Mouse (Mus musculus): ENCODE results near the gene Sgca. TPM values are rescaled to one million over a fixed set of nuclear protein-coding genes. Genes with fewer than 3 reads are reported as not detected.

Gene Sgca
- polyA plus RNA-seq, 1 experiment from 2014 or later, result not detected

DNA sequence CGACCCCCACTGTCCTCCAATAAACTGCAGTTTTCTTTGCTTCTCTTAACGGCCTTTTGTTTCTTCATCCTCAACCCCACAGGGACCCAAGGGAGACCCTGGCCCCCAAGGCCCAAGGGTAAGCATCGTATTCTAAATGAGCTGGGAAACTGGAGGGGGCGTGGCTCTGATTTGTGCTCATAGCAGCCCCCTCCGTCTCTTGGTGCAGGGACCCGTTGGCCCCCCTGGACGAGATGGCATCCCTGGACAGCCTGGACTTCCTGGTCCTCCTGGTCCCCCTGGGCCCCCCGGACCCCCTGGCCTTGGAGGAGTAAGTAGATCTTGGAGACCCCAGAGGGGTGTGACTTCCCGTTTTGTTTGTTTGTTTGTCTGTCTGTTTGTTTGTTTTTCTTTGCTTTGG, 37.8 kb downstream of the Sgca start:
- Histone ChIP-seq H3K4me1 (ENCODE audit: insufficient read depth) (peaks cover 18% of the 10 kb centered on the region; the same call in 1 of the 2 replicates), H3K27me3 (ENCODE audit: insufficient read depth, low read length) (no peaks in the 10 kb centered on the region; the same call in 1 of the 2 replicates), H3K27ac (ENCODE audit: low read depth) (peak overlapping the region; percentile 96; the same call in 1 of the 2 replicates), H3K9me3 (ENCODE audit: low read depth, low read length) (no peaks in the 10 kb centered on the region), H3K4me3 (ENCODE audit: low read depth, low read length) (peak overlapping the region; percentile 55), H3K4me2 (peak overlapping the region; percentile 70), H3K36me3 (ENCODE audit: insufficient read depth) (peaks cover 56% of the 10 kb centered on the region), H3K9ac (peak overlapping the region; percentile 86)
- 22% methylated on average over 9 of the region's 9 CpGs for WGBS
- DNase-seq (peak; percentile 43), ATAC-seq (ENCODE audit: insufficient read depth) (no peak)
- no peak for TF ChIP-seq CTCF (IDR thresholded peaks at IDR 0.05; ENCODE audit: low read depth)

DNA sequence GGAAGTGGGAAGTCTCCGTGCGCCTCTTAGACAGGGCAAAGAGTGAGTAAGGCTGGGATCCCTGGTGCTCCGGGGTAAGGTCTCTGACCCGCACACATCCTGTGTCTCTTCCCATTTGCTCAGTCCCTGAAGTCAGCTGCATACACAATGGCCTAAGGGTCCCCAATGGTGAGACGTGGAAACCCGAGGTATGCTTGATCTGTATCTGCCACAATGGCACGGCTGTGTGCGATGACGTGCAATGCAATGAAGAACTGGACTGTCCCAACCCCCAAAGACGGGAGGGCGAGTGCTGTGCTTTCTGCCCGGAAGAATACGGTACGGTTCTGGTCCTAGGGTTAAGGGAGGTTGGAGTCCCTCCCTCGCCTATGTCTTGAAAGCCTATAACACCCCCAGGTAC, 38.3 kb downstream of the Sgca start:
- Histone ChIP-seq H3K9me3 (ENCODE audit: low read depth, low read length) (no peaks in the 10 kb centered on the region), H3K4me3 (ENCODE audit: low read depth, low read length) (peak overlapping the region; percentile 55), H3K4me1 (ENCODE audit: insufficient read depth) (peaks cover 21% of the 10 kb centered on the region; the same call in 1 of the 2 replicates), H3K36me3 (ENCODE audit: insufficient read depth) (peaks cover 51% of the 10 kb centered on the region), H3K9ac (peak overlapping the region; percentile 86), H3K27me3 (ENCODE audit: insufficient read depth, low read length) (no peaks in the 10 kb centered on the region; the same call in 1 of the 2 replicates), H3K4me2 (peak overlapping the region; percentile 70), H3K27ac (ENCODE audit: low read depth) (peak overlapping the region; percentile 96; the same call in 1 of the 2 replicates)
- TF ChIP-seq CTCF (IDR thresholded peaks at IDR 0.05; ENCODE audit: low read depth), result no peak
- DNase-seq, result peak; percentile 41
- 2% methylated on average over 15 of the region's 15 CpGs for WGBS
- ATAC-seq (ENCODE audit: insufficient read depth), result no peak; the same call in 1 of the 2 replicates

DNA sequence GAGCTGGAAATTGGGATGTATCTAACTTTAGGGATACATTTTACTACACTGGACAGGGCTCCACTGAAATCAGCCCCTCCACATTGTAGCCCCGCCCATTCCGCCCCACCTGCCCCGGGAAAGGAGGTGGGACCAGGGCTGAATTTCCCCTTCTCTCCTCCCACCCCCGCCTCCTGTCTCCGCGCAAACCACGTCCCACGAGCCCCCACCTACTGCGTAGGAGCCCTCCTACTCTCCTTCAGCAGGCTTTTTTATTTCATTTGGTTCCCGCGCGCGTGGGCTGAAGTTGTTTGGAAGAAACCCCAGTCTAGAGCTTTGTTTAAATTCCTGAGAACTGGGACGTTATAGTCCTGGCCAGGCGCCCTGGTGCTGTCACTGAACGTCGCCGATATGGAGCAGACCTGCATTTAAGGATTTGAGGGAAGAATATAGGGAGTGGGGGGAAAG, 38.8 kb downstream of the Sgca start:
- TF ChIP-seq CTCF (IDR thresholded peaks at IDR 0.05; ENCODE audit: low read depth), result no peak
- peak; percentile 80 for DNase-seq
- Histone ChIP-seq H3K9me3 (ENCODE audit: low read depth, low read length) (no peaks in the 10 kb centered on the region), H3K36me3 (ENCODE audit: insufficient read depth) (peaks cover 46% of the 10 kb centered on the region), H3K27me3 (ENCODE audit: insufficient read depth, low read length) (no peaks in the 10 kb centered on the region; the same call in 1 of the 2 replicates), H3K4me3 (ENCODE audit: low read depth, low read length) (peak overlapping the region; percentile 55), H3K4me1 (ENCODE audit: insufficient read depth) (peaks cover 21% of the 10 kb centered on the region; the same call in 1 of the 2 replicates), H3K27ac (ENCODE audit: low read depth) (peak overlapping the region; percentile 96), H3K4me2 (peak overlapping the region; percentile 70), H3K9ac (peak overlapping the region; percentile 86)
- under 1% methylated on average over 18 of the region's 18 CpGs for whole genome bisulfite sequencing
- peak; percentile 44 for ATAC-seq (ENCODE audit: insufficient read depth)

DNA sequence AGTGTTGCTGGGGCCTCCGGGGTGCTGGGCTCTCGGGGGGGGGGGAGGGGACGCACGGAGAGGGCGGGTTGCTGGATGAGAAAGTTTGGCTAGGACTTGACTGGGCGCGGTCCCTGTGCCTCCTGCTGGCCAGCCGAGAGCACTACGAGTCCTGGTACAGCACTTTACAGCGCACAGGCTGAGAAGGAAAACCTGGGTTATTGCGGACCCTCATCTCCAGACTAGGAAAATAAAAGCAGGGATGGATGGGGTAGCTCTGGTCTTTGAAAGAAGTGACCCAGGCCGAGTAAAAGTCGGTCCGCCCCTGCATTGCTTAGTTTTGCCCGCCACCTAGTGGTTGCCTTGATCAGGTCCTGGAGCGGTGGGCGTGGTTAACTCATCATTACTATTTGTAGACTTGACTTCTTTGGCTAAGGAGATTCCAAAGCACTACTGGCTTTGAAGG, 39.3 kb downstream of the Sgca start:
- Histone ChIP-seq H3K4me2 (peak overlapping the region; percentile 70), H3K27me3 (ENCODE audit: insufficient read depth, low read length) (no peaks in the 10 kb centered on the region; the same call in 1 of the 2 replicates), H3K36me3 (ENCODE audit: insufficient read depth) (peaks cover 41% of the 10 kb centered on the region), H3K9ac (peak overlapping the region; percentile 86), H3K4me3 (ENCODE audit: low read depth, low read length) (peak overlapping the region; percentile 55), H3K27ac (ENCODE audit: low read depth) (peak overlapping the region; percentile 96), H3K9me3 (ENCODE audit: low read depth, low read length) (no peaks in the 10 kb centered on the region), H3K4me1 (ENCODE audit: insufficient read depth) (peaks cover 21% of the 10 kb centered on the region; the same call in 1 of the 2 replicates)
- peak; percentile 85 for ATAC-seq (ENCODE audit: insufficient read depth)
- WGBS, result under 1% methylated on average over 17 of the region's 17 CpGs
- peak; percentile 97 for TF ChIP-seq CTCF (IDR thresholded peaks at IDR 0.05; ENCODE audit: low read depth)
- peak; percentile 99 for DNase-seq

DNA sequence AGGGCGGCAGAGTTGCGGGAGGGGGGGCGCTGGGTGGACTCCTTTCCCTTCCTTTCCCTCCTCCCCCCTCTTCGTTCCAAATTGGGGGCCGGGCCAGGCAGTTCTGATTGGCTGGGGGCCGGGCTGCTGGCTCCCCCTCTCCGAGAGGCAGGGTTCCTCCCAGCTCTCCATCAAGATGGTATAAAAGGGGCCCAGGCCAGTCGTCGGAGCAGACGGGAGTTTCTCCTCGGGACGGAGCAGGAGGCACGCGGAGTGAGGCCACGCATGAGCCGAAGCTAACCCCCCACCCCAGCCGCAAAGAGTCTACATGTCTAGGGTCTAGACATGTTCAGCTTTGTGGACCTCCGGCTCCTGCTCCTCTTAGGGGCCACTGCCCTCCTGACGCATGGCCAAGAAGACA, 40.1 kb downstream of the Sgca start, which contains the start of gene Col1a1:
Gene Col1a1 (plus strand): TSS at position 180 of the 400 bp plus-strand sequence.
- ATAC-seq (ENCODE audit: insufficient read depth), result peak; percentile 62

DNA sequence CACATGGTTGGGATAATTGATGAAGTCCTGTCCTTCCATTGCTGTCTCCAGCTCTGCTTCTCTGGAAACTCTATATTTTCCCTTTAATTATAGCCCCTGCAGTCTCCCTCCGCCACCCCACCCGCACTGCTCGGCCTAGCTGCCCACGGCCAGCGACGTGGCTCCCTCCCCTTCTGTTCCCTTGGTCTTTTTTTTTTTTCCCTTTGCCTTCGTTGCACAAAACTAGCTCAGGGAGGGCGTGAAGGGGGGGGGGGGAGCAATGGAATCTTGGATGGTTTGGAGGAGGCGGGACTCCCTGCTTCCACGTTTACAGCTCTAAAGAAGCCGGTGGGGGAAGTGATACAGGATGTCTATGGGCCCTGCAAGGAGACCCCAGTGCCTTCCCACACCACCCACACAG, 41.6 kb downstream of the Sgca start:
- no peak for TF ChIP-seq CTCF (IDR thresholded peaks at IDR 0.05; ENCODE audit: low read depth)
- no peak overlapping the region for H3K4me3 ChIP-seq (ENCODE audit: low read depth, low read length)
- peaks cover 18% of the 10 kb centered on the region for H3K36me3 ChIP-seq (ENCODE audit: insufficient read depth)
- peak; percentile 64 for DNase-seq
- 23% methylated on average over 11 of the region's 11 CpGs for WGBS
- H3K4me1 ChIP-seq (ENCODE audit: insufficient read depth), result peaks cover 25% of the 10 kb centered on the region; the same call in 1 of the 2 replicates
- peak overlapping the region; percentile 96 for H3K27ac ChIP-seq (ENCODE audit: low read depth)
- H3K4me2 ChIP-seq, result peak overlapping the region; percentile 70
- H3K9ac ChIP-seq, result peak overlapping the region; percentile 32; the same call in 1 of the 2 replicates
- no peaks in the 10 kb centered on the region; the same call in 1 of the 2 replicates for H3K27me3 ChIP-seq (ENCODE audit: insufficient read depth, low read length)
- no peaks in the 10 kb centered on the region for H3K9me3 ChIP-seq (ENCODE audit: low read depth, low read length)
- ATAC-seq (ENCODE audit: insufficient read depth), result no peak

More for the DNA sequence above, 40.1 kb downstream of the Sgca start, which contains the start of gene Col1a1:
- H3K9me3 ChIP-seq (ENCODE audit: low read depth, low read length), result no peaks in the 10 kb centered on the region
- peak within 1 kb of the TSS; percentile 86 for H3K9ac ChIP-seq
- peaks cover 21% of the 10 kb centered on the region; the same call in 1 of the 2 replicates for H3K4me1 ChIP-seq (ENCODE audit: insufficient read depth)
- peak within 1 kb of the TSS; percentile 96 for H3K27ac ChIP-seq (ENCODE audit: low read depth)
- peak within 1 kb of the TSS; percentile 70 for H3K4me2 ChIP-seq
- WGBS, result 10% methylated on average over 19 of the region's 19 CpGs
- peaks cover 33% of the 10 kb centered on the region for H3K36me3 ChIP-seq (ENCODE audit: insufficient read depth)
- no peaks in the 10 kb centered on the region; the same call in 1 of the 2 replicates for H3K27me3 ChIP-seq (ENCODE audit: insufficient read depth, low read length)
- no peak for TF ChIP-seq CTCF (IDR thresholded peaks at IDR 0.05; ENCODE audit: low read depth)
- peak; percentile 94 for DNase-seq
- peak within 1 kb of the TSS; percentile 55 for H3K4me3 ChIP-seq (ENCODE audit: low read depth, low read length)

DNA sequence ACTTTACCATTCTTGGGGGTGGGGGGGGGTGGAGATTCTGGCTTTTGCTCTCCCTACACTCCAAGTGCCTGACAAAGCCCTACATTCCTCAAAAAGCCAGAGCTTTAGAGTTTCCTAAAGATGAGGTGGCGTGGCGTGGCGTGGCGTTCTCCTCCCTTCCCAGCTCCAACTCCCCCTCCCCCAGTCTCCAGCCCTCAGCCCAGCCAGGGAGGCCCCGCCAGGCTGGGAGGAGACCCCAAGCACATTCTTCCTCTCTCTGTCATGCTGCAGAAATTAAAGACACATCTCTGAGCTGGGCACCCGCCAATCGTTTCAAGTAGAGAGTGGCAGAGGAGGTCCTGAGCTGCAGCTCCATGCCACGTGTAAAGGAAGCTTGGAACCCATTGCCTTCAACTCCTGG, 42.5 kb downstream of the Sgca start:
- Histone ChIP-seq H3K4me3 (ENCODE audit: low read depth, low read length) (no peak overlapping the region), H3K4me1 (ENCODE audit: insufficient read depth) (peaks cover 29% of the 10 kb centered on the region), H3K36me3 (ENCODE audit: insufficient read depth) (peaks cover 9% of the 10 kb centered on the region), H3K27ac (ENCODE audit: low read depth) (peak overlapping the region; percentile 92), H3K27me3 (ENCODE audit: insufficient read depth, low read length) (no peaks in the 10 kb centered on the region; the same call in 1 of the 2 replicates), H3K9ac (0 out of 2 replicates have a peak overlapping the region, but pooled peaks have one; percentile 9), H3K9me3 (ENCODE audit: low read depth, low read length) (no peaks in the 10 kb centered on the region), H3K4me2 (peak overlapping the region; percentile 70)
- peak; percentile 82 for DNase-seq
- WGBS, result 11% methylated on average over 8 of the region's 8 CpGs
- TF ChIP-seq CTCF (IDR thresholded peaks at IDR 0.05; ENCODE audit: low read depth), result no peak
- ATAC-seq (ENCODE audit: insufficient read depth), result 0 out of 2 replicates have a peak, but pooled peaks have one; percentile 3
